Mouse (Mus musculus): ENCODE data around the gene Srd5a1. TPM values are rescaled to one million over a fixed set of nuclear protein-coding genes. Genes with fewer than 3 reads are reported as not detected.
"Not testable (repeated sequence)": the region's sequence is repeated elsewhere in the genome, so short reads cannot be mapped to it uniquely, and the experiment has no call there.

Gene Srd5a1
- polyA plus RNA-seq, 1 experiment: 13.7 TPM

GRCm38 (mm10) chr13:69624510-69624909 lies 13.3 kb upstream of the Srd5a1 start:
- no peak for DNase-seq (ENCODE audit: low read depth)

- peak; percentile 82 for DNase-seq (ENCODE audit: low read depth)
Measured at GRCm38 (mm10) chr13:69623843-69624242, 12.6 kb upstream of the Srd5a1 start.

GRCm38 (mm10) chr13:69616716-69617115 lies 5.5 kb upstream of the Srd5a1 start:
- no peak for DNase-seq (ENCODE audit: low read depth)

- DNase-seq (ENCODE audit: low read depth): no peak
Measured at GRCm38 (mm10) chr13:69612175-69612544, 918 bp upstream of the Srd5a1 start.

- no peak for DNase-seq (ENCODE audit: low read depth)
Measured at GRCm38 (mm10) chr13:69610751-69611397, 368 bp downstream of the Srd5a1 start.

- no peak for DNase-seq (ENCODE audit: low read depth)
Measured at GRCm38 (mm10) chr13:69608734-69609133, 2.5 kb downstream of the Srd5a1 start.

- DNase-seq (ENCODE audit: low read depth): no peak
Measured at GRCm38 (mm10) chr13:69604670-69605069, 6.6 kb downstream of the Srd5a1 start.

GRCm38 (mm10) chr13:69601321-69601720 lies 9.9 kb downstream of the Srd5a1 start:
- no peak for DNase-seq (ENCODE audit: low read depth)

- not testable (repeated sequence) for DNase-seq (ENCODE audit: low read depth)
Measured at GRCm38 (mm10) chr13:69600863-69601262, 10.4 kb downstream of the Srd5a1 start.

GRCm38 (mm10) chr13:69598867-69599266 lies 12.4 kb downstream of the Srd5a1 start:
- no peak for DNase-seq (ENCODE audit: low read depth)

GRCm38 (mm10) chr13:69596515-69596914 lies 14.7 kb downstream of the Srd5a1 start:
- no peak for DNase-seq (ENCODE audit: low read depth)

- DNase-seq (ENCODE audit: low read depth): no peak
Measured at GRCm38 (mm10) chr13:69595911-69596310, 15.3 kb downstream of the Srd5a1 start.

GRCm38 (mm10) chr13:69594577-69595256 lies 16.5 kb downstream of the Srd5a1 start:
- DNase-seq (ENCODE audit: low read depth): no peak

GRCm38 (mm10) chr13:69593453-69593852 lies 17.8 kb downstream of the Srd5a1 start:
- no peak for DNase-seq (ENCODE audit: low read depth)

GRCm38 (mm10) chr13:69592226-69592625 lies 19.0 kb downstream of the Srd5a1 start:
- peak; percentile 89 for DNase-seq (ENCODE audit: low read depth)

GRCm38 (mm10) chr13:69591338-69591737 lies 19.9 kb downstream of the Srd5a1 start:
- peak; percentile 90 for DNase-seq (ENCODE audit: low read depth)

- DNase-seq (ENCODE audit: low read depth): no peak
Measured at GRCm38 (mm10) chr13:69588263-69588662, 23.0 kb downstream of the Srd5a1 start.

- no peak for DNase-seq (ENCODE audit: low read depth)
Measured at GRCm38 (mm10) chr13:69587849-69588248, 23.4 kb downstream of the Srd5a1 start.

- no peak for DNase-seq (ENCODE audit: low read depth)
Measured at GRCm38 (mm10) chr13:69586337-69586736, 24.9 kb downstream of the Srd5a1 start.

GRCm38 (mm10) chr13:69585828-69586227 lies 25.4 kb downstream of the Srd5a1 start:
- DNase-seq (ENCODE audit: low read depth): no peak

GRCm38 (mm10) chr13:69583591-69583990 lies 27.7 kb downstream of the Srd5a1 start:
- DNase-seq (ENCODE audit: low read depth): no peak

GRCm38 (mm10) chr13:69582411-69582810 lies 28.8 kb downstream of the Srd5a1 start:
- no peak for DNase-seq (ENCODE audit: low read depth)

- no peak for DNase-seq (ENCODE audit: low read depth)
Measured at GRCm38 (mm10) chr13:69577181-69577834, 33.9 kb downstream of the Srd5a1 start.
